Mouse (Mus musculus): Measurements from ENCODE around the gene Katnal1. TPM values are rescaled to one million over a fixed set of nuclear protein-coding genes. Genes with fewer than 3 reads are reported as not detected.
A peak's percentile ranks its signal among the peaks of the same experiment; 100 is the strongest.

The Katnal1 gene
- 6.7 and 6.8 TPM in 2 replicates for polyA plus RNA-seq (2015; fragmentation: Nextera tagmentation; extraction: Ambion mirVana)

GRCm38 (mm10) chr5:148929116-148929449, at the start of gene Katnal1:
Katnal1 (minus strand) TSS chr5:148929320.
- DNase-seq (ENCODE audit: low spot score), result no peak

GRCm38 (mm10) chr5:148978458-148979165, 49.5 kb upstream of the Katnal1 start:
- DNase-seq (ENCODE audit: low spot score), result peak; percentile 77

DNA sequence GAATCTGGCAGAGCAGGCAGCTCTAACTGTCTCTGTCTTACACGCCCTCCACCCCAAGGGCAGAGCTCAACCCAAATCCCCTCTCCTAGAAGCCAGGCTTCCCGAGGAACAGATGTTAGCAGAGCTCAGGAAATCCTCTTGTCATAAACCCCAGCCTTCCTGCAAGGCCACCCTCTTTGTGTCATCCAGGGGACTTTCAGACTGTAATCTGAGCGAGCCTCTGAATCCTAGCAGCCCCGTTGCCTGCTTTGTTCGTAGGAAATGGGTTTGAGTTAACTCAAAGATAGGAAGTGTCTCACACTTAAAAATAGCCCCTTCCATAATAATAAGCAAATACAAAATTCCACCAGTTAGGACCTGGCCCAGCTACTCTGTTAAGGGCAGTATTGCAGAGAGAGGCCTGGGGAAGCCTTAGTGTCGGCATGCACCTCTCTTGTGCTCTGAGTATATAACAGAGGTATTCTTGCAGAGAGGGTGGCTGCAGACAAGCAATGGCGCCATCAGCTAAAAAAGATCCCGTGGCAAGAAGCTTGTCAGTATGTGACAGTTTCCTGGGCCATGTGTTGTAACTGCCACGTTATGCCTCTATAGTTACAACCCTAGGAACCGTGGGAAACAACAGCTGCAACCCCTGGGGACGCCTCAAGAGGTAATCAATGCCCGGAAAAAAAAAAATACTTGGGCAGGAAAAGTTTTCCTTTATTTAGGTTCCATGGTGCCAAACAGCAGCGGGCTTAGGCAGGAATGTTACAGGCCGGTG, 48.8 kb upstream of the Katnal1 start:
- DNase-seq (ENCODE audit: low spot score), result peak; percentile 72

- DNase-seq (ENCODE audit: low spot score), result peak; percentile 97
These were observed 47.8 kb upstream of the Katnal1 start for GRCm38 (mm10) chr5:148976876-148977275.

- DNase-seq (ENCODE audit: low spot score), result no peak
These were observed 45.9 kb upstream of the Katnal1 start for GRCm38 (mm10) chr5:148975035-148975434.

DNA sequence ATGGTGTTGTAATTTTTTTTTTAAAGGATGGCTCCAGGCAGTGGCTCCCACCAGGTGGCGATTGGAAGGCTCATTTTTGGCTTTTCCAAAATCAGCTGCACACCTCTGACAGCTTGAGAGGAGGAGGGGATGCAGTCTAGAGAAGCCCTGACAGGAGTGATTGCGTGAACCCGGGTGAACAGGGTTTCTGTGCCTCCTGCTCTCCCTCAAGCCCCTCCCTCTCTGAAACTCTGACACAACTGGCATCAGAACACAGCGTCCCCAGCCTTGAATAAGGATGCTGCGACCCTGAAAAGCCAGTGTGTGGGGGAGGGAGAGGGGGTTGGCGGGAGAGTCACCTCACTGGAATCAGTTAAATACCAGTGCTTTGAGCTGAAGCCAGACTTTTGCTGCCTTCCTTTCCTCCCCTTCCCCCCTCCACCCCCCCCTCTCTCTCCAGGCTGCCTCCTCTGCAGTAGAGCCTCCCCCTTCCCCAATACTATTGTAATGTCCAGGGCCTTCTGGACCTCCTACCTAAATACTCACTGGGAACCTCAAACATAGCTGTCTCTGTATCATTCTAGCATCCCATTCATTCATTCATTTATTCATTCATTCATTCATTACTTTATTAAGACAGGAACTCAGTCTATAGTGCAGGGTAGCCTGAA, 44.0 kb upstream of the Katnal1 start:
- DNase-seq (ENCODE audit: low spot score), result peak; percentile 65

GRCm38 (mm10) chr5:148972167-148972566, 43.0 kb upstream of the Katnal1 start:
- DNase-seq (ENCODE audit: low spot score), result no peak

DNA sequence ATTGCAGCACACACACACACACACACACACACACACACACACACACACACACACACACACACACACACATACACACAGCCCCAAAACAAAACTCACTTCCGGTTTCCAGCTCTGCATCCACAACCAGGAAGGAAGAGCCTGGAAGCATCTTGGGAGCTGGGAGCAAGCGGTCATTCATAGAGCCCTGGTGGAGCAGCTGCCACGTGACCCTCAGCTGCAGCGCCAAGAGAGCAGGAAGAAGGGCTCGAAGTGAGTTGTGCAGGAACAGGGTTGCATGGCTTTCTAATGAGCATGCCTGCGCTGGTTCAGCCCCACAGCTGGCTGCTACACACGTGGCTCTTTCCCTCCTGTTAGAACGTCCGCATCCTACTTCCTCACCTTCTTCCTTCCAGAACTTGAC, 40.5 kb upstream of the Katnal1 start:
- peak; percentile 61 for DNase-seq (ENCODE audit: low spot score)

- DNase-seq (ENCODE audit: low spot score), result no peak
These were observed 39.9 kb upstream of the Katnal1 start for GRCm38 (mm10) chr5:148968958-148969576.

- no peak for DNase-seq (ENCODE audit: low spot score)
These were observed 39.1 kb upstream of the Katnal1 start for GRCm38 (mm10) chr5:148968179-148968578.

DNA sequence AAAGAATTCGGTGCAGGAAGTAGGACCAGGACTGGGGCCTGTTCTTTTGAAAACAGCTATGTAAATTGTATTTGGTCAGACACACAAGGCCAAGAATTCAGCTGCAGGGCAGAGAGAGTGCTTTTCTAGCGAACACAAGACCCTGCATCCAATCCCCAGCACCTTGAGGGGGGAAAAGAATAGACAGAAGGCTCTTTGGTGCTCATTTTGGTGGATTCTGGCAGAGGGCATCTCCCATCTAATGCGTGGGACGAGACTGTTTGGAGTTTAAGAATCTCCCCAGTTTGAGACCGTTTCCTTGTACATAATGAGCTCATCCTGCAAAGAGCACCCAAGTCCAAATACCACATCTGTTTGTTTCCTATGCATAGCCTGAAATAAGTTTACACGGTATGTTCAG, 37.3 kb upstream of the Katnal1 start:
- DNase-seq (ENCODE audit: low spot score), result no peak

DNA sequence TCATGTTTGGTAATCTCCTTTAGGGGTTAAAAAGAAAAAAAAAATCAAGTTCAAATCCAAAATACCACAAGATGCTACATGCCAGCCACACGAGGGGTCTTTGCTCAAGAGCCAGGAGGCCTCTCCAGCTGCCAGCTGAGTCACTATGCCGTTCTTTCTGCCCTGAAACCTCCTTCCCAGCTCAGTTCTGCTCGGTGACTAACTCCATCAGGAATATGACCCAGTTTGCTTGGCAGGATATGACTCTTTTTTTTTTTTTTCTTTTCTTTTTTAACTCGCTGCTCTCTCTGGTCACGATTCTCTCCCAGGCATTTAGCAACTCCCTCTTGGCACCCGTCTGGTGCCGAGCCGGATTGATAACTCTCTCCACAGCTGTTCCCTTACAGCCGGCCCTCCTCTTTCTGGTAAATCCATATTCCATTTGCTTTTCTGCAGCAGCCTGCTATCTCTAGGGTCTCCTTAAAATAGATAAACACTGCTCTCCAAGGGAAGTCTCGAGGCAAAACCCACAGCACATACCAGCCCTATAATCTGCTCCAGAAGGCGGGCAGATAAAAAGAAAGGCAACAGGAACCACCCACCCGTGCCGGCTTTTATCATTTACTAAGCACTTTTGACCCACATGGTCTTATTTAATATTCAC, 36.7 kb upstream of the Katnal1 start:
- DNase-seq (ENCODE audit: low spot score), result no peak

GRCm38 (mm10) chr5:148965089-148965591, 36.0 kb upstream of the Katnal1 start:
- DNase-seq (ENCODE audit: low spot score), result no peak

DNA sequence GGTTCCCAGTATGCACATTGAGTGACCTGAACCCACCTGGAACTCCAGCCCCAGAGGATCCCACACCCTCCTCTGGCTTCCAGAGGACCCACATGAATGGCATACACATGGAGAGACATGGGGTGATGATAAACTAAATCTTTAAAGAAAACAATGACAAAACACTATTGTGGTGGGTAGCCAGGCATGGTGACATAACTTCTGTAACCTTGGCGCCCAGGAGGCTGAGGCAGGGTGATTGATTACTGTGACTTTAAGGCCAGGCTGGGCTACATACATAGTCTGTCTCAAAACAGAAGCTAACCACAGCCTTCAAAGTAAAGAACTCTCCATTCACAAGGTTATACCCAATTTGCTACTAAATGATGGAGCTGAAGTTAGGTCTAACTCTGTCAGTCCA, 35.1 kb upstream of the Katnal1 start:
- no peak for DNase-seq (ENCODE audit: low spot score)

DNA sequence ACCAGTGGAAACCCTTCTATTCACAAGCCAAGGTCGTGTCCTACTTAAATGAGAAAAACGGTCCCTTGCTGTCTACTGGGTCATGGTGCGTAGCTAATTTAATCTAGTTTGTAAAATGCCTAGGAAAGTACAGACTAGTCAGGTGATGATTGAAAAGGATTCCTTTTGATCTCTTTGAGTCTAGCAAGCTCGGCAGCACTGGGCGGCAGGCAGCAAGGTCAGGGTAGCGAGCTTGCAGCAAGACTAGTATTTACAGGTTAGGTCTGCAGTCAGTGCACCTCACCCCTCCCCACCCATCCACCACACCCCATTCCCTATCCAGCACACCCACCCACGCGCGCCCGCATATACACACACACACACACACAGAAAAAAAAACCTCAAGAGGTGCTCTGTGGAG, 31.1 kb upstream of the Katnal1 start:
- DNase-seq (ENCODE audit: low spot score), result no peak

DNA sequence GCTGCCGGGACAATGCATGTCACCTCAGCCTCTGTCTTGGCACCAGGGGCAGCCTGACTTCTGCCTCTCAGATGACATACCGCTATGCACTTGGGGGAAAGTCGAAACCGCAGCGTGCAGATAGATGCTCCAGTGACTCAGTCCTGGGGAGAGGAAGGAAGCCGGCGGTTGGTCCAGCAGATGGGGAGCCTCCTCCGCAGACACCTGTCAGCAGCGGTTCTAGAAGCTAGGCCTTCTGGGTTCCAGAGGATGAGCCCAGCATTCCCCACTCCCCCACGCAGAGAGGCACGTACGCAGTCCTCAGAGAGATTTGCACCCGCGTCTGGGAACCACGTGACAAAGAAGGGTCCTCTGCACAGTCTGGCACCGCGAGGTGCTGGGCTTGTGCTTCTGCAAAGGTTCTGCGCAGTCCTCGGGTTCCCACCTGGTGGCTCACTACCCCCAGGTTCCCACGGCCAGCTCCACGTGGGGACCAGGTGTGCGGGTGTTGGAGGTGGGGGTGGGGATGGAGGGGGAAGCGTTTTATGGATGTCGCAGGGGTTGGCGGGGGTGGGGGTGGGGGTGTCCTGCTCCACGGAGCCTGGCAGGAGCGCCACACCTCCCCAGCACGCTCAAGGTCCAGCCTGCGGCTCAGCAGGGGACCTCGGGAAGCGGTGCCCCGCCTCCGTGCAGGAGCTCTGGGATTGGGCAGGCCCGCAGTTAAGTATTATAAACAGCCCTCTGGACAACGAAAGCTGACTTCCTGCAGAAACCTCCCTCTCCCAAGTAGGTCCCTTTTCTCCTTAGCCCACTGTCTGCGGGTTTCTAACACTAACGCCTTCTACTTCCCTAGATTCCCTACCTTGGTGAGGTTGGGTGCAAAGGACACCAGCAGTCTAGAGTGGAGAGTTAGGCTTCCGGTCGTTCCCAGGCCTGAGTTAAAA, 30.2 kb upstream of the Katnal1 start:
- peak; percentile 95 for DNase-seq (ENCODE audit: low spot score)

DNA sequence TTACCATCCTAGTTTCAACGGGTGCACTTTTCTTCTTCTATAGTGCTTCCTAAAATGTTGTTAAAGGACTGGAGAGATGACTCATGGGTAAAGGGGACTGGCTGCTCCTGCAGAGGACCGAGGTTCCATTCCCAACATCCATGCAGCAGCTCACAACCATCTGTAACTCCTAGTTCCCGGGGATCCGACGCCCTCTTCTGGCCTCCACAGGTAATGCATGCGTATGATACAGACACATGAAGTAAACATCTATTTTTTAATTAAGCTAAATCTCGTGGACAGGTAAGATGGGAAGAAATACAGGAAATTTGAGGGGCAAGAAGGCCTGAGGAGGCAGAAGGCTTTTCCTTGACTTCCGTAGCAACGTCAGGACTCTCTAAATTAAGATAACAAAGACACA, 29.2 kb upstream of the Katnal1 start:
- peak; percentile 61 for DNase-seq (ENCODE audit: low spot score)

DNA sequence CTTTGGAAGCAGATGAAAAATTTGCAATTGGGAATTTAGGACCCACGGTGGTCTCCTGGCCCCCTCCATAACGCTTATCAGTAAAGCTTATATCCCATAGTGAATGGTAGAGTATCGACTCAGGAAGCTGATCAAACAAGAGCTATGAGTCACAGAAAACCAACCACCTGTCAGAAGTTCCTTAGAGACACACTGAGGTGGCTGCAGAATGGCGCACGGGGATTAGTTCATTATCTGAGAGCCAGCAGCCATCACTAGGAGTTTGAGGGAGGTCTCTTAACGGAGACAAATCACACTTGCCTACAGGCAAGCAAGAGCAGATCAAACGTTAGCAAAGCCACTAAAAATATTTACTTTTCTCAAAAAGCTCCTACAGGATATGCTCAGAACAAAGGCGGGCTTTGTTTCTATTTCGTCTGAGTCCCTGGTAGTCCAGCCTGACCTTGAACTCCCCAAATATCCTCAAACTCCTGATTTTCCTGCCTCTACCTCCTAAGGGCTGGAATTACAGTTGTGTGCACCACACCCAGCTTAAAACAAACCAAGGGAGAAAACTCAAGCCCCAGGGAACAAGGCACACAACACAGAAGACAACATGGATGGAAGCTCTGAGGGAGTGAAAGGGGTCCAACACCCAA, 27.9 kb upstream of the Katnal1 start:
- DNase-seq (ENCODE audit: low spot score), result peak; percentile 44

GRCm38 (mm10) chr5:148956091-148956490, 27.0 kb upstream of the Katnal1 start:
- DNase-seq (ENCODE audit: low spot score), result no peak

- no peak for DNase-seq (ENCODE audit: low spot score)
These were observed 26.5 kb upstream of the Katnal1 start for GRCm38 (mm10) chr5:148955575-148955974.
